Mouse (Mus musculus): ENCODE measurements around the gene Pga5.

DNA sequence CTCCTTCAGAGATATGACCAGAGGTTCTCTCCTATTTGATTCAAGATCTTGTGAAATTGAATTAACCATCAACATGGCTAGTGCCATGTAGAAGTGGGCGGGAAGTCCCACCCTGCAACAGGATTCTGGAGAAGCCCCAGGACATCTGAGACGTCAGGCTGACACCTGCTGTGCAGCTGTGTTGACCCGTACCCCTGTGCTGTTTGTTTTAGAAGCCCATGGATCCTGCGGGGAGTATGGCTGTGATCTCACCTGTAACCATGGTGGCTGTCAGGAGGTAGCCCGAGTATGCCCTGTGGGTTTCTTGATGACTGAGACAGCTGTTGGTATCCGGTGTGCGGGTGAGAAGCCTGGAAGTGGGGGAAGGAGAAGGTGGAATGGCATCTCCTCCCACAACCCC, 40.0 kb downstream of the Pga5 start:
- TF ChIP-seq CTCF (IDR thresholded peaks at IDR 0.05; ENCODE audit: extremely low read depth, insufficient read depth, insufficient read length, insufficient replicate concordance) = no peak
- no peak for TF ChIP-seq POLR2A (IDR thresholded peaks at IDR 0.05; ENCODE audit: low read depth, low read length)

Data from spleen, adult 2 months (tissue).